Mouse (Mus musculus): ENCODE results near the gene Gzma. TPM values are rescaled to one million over a fixed set of nuclear protein-coding genes. Genes with fewer than 3 reads are reported as not detected.

Gzma gene
- 6.1 and 6.4 TPM in 2 replicates for polyA plus RNA-seq (2012; rRNA removed)

DNA sequence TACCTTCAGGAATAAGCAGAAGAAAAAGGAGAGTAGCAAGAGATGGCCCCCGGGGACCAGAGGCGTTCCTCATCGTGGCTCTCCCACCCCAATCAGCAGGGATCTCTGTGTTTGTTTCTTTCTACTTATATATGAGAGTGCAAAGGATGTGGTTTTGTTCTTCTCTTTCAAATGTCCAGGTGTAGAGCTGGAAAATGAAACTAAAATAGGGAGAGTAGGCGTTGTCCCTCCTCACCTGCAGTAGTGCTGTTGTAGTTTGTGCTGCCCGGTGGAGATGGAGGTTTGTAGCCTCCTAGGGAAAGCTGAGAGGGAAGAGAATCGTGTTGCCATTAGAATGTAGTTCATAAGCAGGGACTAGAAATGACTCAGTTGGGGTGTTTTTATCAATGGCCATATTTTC, at the start of gene Gzma:
Gzma (minus strand) TSS at position 103 of the 400 bp plus-strand sequence.
- WGBS = 75% methylated on average over 6 of the region's 6 CpGs
- H3K4me1 ChIP-seq (ENCODE audit: control insufficient read depth, insufficient read depth, low read length) = no peaks in the 10 kb centered on the region
- no peak for DNase-seq
- H3K4me3 ChIP-seq (replicated peaks; ENCODE audit: extremely low read depth, low read depth, low read length) = no peak within 1 kb of the TSS
- TF ChIP-seq CTCF (IDR thresholded peaks at IDR 0.05; ENCODE audit: insufficient read depth, low read length) (no peak), POLR2A (IDR thresholded peaks at IDR 0.05; ENCODE audit: borderline replicate concordance, extremely low read depth, low read depth, low read length) (no peak)

DNA sequence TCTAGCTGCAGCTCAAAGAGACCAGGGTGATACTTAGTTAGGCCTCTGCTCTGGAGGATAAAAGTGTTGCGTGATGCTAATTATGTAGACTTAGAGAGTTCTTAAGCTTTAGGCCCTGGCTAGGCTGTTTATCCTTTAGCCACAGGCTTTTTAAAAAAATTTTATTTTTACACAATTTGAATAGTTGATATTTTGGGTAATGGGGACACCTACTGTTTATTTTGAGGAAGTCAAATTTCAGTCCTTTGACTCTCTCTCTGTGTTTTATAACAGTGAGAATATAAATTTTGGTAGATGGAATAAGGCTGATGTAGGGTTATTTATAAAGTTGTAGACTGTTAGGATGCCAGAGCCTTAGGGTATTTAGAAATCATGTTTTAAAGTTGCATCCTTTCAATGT, 38.8 kb upstream of the Gzma start:
- DNase-seq = no peak
- WGBS = 92% methylated on average over 1 of the region's 1 CpGs
- no peak for TF ChIP-seq CTCF (IDR thresholded peaks at IDR 0.05; ENCODE audit: insufficient read depth, low read length)
- no peak for TF ChIP-seq POLR2A (IDR thresholded peaks at IDR 0.05; ENCODE audit: borderline replicate concordance, extremely low read depth, low read depth, low read length)

DNA sequence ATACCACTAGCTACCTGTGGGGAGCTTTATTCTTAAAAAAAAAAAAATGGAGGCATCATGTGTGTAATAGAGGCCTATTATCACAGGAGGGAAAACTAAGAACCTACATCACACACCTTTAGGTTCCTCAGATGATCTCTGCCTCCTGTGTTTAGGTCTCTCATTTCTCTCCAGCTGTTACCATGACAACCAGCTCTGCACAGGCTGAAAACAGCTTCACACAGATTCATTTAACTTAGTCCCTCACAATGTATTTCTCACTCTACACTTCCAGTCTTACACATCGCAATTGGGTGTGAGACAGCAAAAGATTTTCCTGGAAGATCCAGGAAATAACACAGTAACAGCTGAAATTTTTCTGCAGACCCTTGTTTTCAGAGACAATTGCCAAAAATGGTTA, 29.2 kb upstream of the Gzma start:
- H3K4me3 ChIP-seq (replicated peaks; ENCODE audit: extremely low read depth, low read depth, low read length) = no peak overlapping the region
- DNase-seq = no peak
- 69% methylated on average over 1 of the region's 1 CpGs for WGBS
- H3K4me1 ChIP-seq (ENCODE audit: control insufficient read depth, insufficient read depth, low read length) = no peaks in the 10 kb centered on the region
- no peak for TF ChIP-seq CTCF (IDR thresholded peaks at IDR 0.05; ENCODE audit: insufficient read depth, low read length)
- no peak for TF ChIP-seq POLR2A (IDR thresholded peaks at IDR 0.05; ENCODE audit: borderline replicate concordance, extremely low read depth, low read depth, low read length)

More for the DNA sequence above, 38.8 kb upstream of the Gzma start:
- H3K4me3 ChIP-seq (replicated peaks; ENCODE audit: extremely low read depth, low read depth, low read length) = no peak overlapping the region
- no peaks in the 10 kb centered on the region for H3K4me1 ChIP-seq (ENCODE audit: control insufficient read depth, insufficient read depth, low read length)

DNA sequence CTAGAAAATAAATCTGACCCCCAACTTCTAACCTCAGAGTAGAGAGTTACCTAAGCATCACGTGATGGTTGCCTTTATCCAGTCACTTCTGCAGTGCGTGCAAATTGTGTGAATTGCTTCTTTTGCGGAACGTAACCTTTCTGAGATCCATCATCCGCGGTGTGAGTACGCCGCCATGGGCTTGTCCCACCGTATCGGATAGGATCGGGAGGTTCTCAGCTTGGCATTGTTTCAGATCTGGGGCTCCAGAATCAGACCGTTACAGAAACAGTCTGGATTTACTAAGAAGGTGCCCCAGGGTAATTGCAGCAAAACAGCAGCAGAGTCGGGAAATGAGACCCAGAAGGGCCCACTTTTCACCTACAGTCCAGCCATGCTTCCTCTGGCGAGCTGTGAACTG, 20.5 kb upstream of the Gzma start:
- Histone ChIP-seq H3K4me3 (replicated peaks; ENCODE audit: extremely low read depth, low read depth, low read length) (no peak overlapping the region), H3K4me1 (ENCODE audit: control insufficient read depth, insufficient read depth, low read length) (no peaks in the 10 kb centered on the region)
- no peak for DNase-seq
- 91% methylated on average over 14 of the region's 14 CpGs for WGBS
- TF ChIP-seq CTCF (IDR thresholded peaks at IDR 0.05; ENCODE audit: insufficient read depth, low read length) (no peak), POLR2A (IDR thresholded peaks at IDR 0.05; ENCODE audit: borderline replicate concordance, extremely low read depth, low read depth, low read length) (no peak)

DNA sequence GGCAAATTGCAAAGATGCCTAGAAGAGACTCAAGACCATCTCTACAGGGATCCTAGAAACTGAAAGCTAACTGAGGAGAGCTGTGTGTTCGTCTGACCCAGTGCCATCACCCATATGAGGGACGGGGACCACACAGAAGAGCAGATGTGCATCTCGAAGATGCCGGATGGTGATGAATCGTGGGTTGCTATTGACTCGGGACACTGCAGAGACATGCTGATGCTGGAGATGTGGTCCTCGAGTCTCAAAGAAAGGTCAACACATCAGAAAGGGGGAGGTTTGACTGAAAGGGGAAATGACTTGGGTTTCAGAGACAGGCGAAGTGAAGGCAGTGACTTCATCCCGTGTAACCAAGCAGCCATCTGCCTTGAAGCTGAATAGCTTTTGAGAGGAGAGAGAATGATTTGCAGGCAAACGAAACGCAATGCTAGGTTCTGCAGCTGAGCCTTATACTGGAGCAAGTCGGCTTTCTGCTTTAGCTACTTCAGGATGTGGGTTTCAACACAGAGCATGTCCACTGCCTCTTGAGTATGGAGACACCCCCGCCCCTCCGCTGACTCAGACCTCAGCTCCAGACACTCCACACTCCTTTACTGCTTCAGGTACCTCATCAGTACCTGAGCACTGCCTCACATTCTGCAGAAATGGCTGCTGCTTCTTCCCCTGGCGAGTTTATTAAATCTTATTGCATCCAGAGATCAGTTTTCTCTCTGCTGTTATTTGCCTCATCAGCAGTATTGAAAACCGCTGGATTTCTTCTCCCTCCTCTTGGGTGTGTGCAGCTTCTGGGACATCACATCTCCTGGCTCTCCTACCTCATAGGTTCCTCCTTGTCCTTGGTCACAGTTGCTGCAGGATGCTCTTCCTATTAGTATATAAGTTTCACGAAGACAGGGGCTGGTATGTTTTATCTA, 19.8 kb upstream of the Gzma start:
- no peak for DNase-seq
- Histone ChIP-seq H3K4me1 (ENCODE audit: control insufficient read depth, insufficient read depth, low read length) (no peaks in the 10 kb centered on the region), H3K4me3 (replicated peaks; ENCODE audit: extremely low read depth, low read depth, low read length) (no peak overlapping the region)
- TF ChIP-seq POLR2A (IDR thresholded peaks at IDR 0.05; ENCODE audit: borderline replicate concordance, extremely low read depth, low read depth, low read length) = no peak
- TF ChIP-seq CTCF (IDR thresholded peaks at IDR 0.05; ENCODE audit: insufficient read depth, low read length) = no peak
- 83% methylated on average over 17 of the region's 17 CpGs for WGBS

DNA sequence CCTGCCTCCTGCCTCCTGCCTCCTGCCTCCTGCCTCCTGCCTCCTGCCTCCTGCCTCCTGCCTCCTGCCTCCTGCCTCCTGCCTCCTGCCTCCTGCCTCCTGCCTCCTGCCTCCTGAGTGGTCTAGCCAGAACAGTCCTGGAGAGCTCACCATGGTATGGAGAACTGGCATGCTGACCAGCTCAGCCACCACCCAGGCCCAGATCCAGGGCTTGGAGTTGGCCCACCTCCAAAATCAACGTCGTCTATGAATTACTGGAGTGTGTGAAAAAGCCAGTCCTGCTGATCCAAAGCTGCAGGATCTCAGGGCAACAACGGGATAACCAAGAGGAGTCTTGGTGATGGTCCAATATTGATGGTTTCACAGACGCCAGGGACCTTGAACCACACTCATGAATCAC, 18.2 kb upstream of the Gzma start:
- Histone ChIP-seq H3K4me1 (ENCODE audit: control insufficient read depth, insufficient read depth, low read length) (no peaks in the 10 kb centered on the region), H3K4me3 (replicated peaks; ENCODE audit: extremely low read depth, low read depth, low read length) (no peak overlapping the region)
- WGBS = 47% methylated on average over 4 of the region's 4 CpGs
- no peak for DNase-seq
- TF ChIP-seq CTCF (IDR thresholded peaks at IDR 0.05; ENCODE audit: insufficient read depth, low read length) (no peak), POLR2A (IDR thresholded peaks at IDR 0.05; ENCODE audit: borderline replicate concordance, extremely low read depth, low read depth, low read length) (no peak)

DNA sequence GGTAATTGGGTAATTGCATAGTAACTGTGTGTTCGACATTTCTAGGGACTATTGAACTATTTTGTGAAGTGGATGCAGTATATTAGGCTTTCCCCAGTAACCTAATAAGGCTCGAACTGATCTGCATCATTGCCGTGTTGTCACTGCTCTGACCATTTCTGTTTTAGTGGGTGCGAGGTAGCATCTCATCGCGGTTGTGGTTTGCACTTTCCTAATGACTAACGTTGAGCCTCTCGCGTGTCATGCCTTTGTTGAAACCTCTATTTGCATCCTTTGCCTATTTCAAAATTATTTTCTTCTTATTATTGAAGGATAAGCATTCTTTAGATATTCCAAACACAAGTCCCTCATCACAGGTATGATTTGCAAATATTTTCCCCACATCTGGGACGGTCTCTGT, 4.0 kb upstream of the Gzma start:
- no peak for DNase-seq
- Histone ChIP-seq H3K4me1 (ENCODE audit: control insufficient read depth, insufficient read depth, low read length) (no peaks in the 10 kb centered on the region), H3K4me3 (replicated peaks; ENCODE audit: extremely low read depth, low read depth, low read length) (no peak overlapping the region)
- TF ChIP-seq CTCF (IDR thresholded peaks at IDR 0.05; ENCODE audit: insufficient read depth, low read length) (no peak), POLR2A (IDR thresholded peaks at IDR 0.05; ENCODE audit: borderline replicate concordance, extremely low read depth, low read depth, low read length) (no peak)
- WGBS = 90% methylated on average over 10 of the region's 10 CpGs

DNA sequence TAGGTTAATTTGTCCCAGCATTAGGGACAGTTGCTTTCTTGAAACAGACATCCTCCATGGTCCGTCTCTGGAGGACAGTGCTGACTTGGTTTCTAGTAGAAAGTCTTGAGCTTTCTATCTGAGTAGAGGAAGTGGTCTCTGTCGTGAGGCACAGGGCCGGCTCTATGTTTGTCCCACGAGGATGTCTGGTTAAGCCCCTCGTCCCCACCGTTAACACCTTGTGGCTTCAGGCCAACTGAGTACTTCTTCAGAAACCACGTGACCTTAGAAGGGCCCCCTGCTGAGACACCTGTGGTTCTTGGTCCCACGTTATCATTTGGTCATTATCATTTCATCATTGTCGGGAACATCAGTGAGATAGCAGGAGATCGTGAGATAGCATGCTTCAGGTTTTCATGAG, 1.0 kb upstream of the Gzma start:
- WGBS = 50% methylated on average over 10 of the region's 10 CpGs
- Histone ChIP-seq H3K4me3 (replicated peaks; ENCODE audit: extremely low read depth, low read depth, low read length) (no peak overlapping the region), H3K4me1 (ENCODE audit: control insufficient read depth, insufficient read depth, low read length) (no peaks in the 10 kb centered on the region)
- no peak for TF ChIP-seq CTCF (IDR thresholded peaks at IDR 0.05; ENCODE audit: insufficient read depth, low read length)
- no peak for TF ChIP-seq POLR2A (IDR thresholded peaks at IDR 0.05; ENCODE audit: borderline replicate concordance, extremely low read depth, low read depth, low read length)
- DNase-seq = no peak

DNA sequence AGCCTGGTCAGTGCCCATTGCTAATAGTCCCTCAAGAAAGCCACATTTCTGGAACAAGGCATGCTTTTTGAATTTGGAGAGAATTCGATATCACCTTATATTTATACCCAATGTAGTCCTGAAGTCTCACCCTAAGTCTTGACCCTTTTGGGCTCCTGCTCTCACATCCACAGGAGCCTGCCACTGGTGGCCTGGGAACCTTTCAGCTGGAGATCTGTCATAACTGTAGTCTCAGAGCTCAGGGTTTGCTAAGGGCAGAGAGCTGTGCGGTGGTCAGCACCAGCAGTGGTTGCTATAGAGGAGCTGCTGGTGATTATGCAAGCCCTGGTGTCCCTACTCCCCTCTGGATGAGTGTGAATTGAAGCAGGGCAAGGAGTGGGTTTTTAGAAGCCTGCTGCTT, 2.4 kb downstream of the Gzma start:
- Histone ChIP-seq H3K4me1 (ENCODE audit: control insufficient read depth, insufficient read depth, low read length) (no peaks in the 10 kb centered on the region), H3K4me3 (replicated peaks; ENCODE audit: extremely low read depth, low read depth, low read length) (no peak overlapping the region)
- 89% methylated on average over 2 of the region's 2 CpGs for WGBS
- TF ChIP-seq CTCF (IDR thresholded peaks at IDR 0.05; ENCODE audit: insufficient read depth, low read length) (no peak), POLR2A (IDR thresholded peaks at IDR 0.05; ENCODE audit: borderline replicate concordance, extremely low read depth, low read depth, low read length) (no peak)
- DNase-seq = no peak

DNA sequence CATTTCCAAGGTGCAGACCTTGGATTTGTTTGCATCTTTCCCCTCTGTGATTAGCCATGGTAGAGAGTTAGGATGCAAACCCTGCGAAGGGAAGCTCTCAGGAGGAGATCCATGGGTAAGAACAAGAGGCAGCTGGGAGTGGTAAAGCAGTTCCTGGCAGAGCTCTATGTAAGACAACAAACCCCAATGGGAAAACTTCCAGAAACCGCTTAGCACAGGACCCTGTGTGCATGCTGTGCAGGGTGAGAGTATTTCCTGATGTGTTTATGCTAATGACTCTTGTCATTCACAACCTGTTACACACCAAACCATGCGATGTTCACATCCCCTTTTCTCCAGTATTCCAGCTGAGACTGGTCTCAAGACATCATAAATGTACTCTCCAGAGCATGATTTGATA, 3.8 kb downstream of the Gzma start:
- TF ChIP-seq CTCF (IDR thresholded peaks at IDR 0.05; ENCODE audit: insufficient read depth, low read length) (no peak), POLR2A (IDR thresholded peaks at IDR 0.05; ENCODE audit: borderline replicate concordance, extremely low read depth, low read depth, low read length) (no peak)
- no peak for DNase-seq
- 56% methylated on average over 3 of the region's 3 CpGs for WGBS

More for the DNA sequence above, 3.8 kb downstream of the Gzma start:
- H3K4me3 ChIP-seq (replicated peaks; ENCODE audit: extremely low read depth, low read depth, low read length) = no peak overlapping the region
- no peaks in the 10 kb centered on the region for H3K4me1 ChIP-seq (ENCODE audit: control insufficient read depth, insufficient read depth, low read length)
